Mouse (Mus musculus) G1E (cell line): ENCODE results near the gene Dimt1. TPM values are rescaled to one million over a fixed set of nuclear protein-coding genes. Genes with fewer than 3 reads are reported as not detected.
"Not testable (repeated sequence)": the region's sequence is repeated elsewhere in the genome, so short reads cannot be mapped to it uniquely, and the experiment has no call there.

Experiments
- ATAC-seq: 2 replicates; pipeline ENCODE4 v1.8.0; 2016; ENCODE audit warnings: mild to moderate bottlenecking; ENCODE audit not compliant: insufficient number of reproducible peaks, poor library complexity, low FRiP score, severe bottlenecking; ENCODE audit errors: extremely low read depth
- DNase-seq: peaks from one replicate; pipeline ENCODE4 v3.0.0; 2012; ENCODE audit warnings: low spot score
- H3K27me3 ChIP-seq: 2 replicates; pipeline ENCODE4 v1.6.1; 2012; ENCODE audit warnings: mild to moderate bottlenecking, low read length, inconsistent platforms; ENCODE audit not compliant: insufficient read depth
- H3K36me3 ChIP-seq: replicated peaks from 2 replicates; pipeline ENCODE3; 2012; ENCODE audit warnings: mild to moderate bottlenecking, inconsistent platforms
- H3K4me1 ChIP-seq: 2 replicates; pipeline ENCODE4 v1.6.1; 2012; ENCODE audit warnings: low read depth, low read length, inconsistent platforms, mixed read lengths; ENCODE audit not compliant: insufficient read depth
- H3K4me3 ChIP-seq: 2 replicates; pipeline ENCODE4 v1.5.1; 2012; ENCODE audit warnings: low read depth, mild to moderate bottlenecking, inconsistent platforms, low read length, moderate library complexity, mixed read lengths
- H3K9me3 ChIP-seq: replicated peaks from 2 replicates; pipeline ENCODE4 v1.6.1; 2012; ENCODE audit warnings: inconsistent platforms
- CTCF ChIP-seq: IDR thresholded peaks from 2 replicates; pipeline ENCODE4 v1.5.1; 2012; ENCODE audit warnings: low read depth, low read length, inconsistent platforms, mixed read lengths
- GATA1 ChIP-seq: IDR thresholded peaks from 2 replicates; pipeline ENCODE4 v1.6.1; 2012; ENCODE audit warnings: borderline replicate concordance, low read length, inconsistent platforms, mixed read lengths
- GATA2 ChIP-seq: IDR thresholded peaks from 2 replicates; pipeline ENCODE4 v1.6.1; 2012; ENCODE audit warnings: low read depth, low read length, inconsistent platforms, borderline replicate concordance
- POLR2AphosphoS5 ChIP-seq: IDR thresholded peaks from 2 replicates; pipeline ENCODE4 v1.6.1; 2012; ENCODE audit warnings: low read depth, low read length, inconsistent platforms; ENCODE audit not compliant: insufficient replicate concordance
- TAL1 ChIP-seq: conservative IDR thresholded peaks from 2 replicates; pipeline ENCODE4 v1.6.1; 2012; ENCODE audit warnings: low read depth, low read length, inconsistent platforms, mixed read lengths
- polyA plus RNA-seq: library from polyadenylated mRNA; stranded (reverse); fragments of >175 nt; gene quantifications from 2 replicates; pipeline ENCODE4 v1.2.3, GENCODE M21; 2012
- total RNA-seq, 2 experiments: library from RNA; stranded (forward) in 1 of 2; stranded (reverse) in 1 of 2; fragments of 200-1000 nt in 1 of 2; fragments of >200 nt in 1 of 2; fragmentation: Nextera tagmentation in 1 of 2; gene quantifications; 2 replicates each; pipeline ENCODE4 v1.2.3; 2014 to 2017

Dimt1 gene
- total RNA-seq (2014; fragmentation: Nextera tagmentation) (59.5 and 70.7 TPM in 2 replicates), total RNA-seq (2017) (21.9 and 26.2 TPM in 2 replicates), polyA plus RNA-seq (33.5 and 35.0 TPM in 2 replicates)

- ATAC-seq (peak; percentile 99), DNase-seq (peak; percentile 94)
- TF ChIP-seq CTCF: no peak
- no peak for TF ChIP-seq GATA1
- no peak for TF ChIP-seq GATA2
- TF ChIP-seq POLR2AphosphoS5: no peak
- no peak for TF ChIP-seq TAL1
- H3K36me3 ChIP-seq: peaks cover 32% of the 10 kb centered on the region
- H3K4me3 ChIP-seq: peak within 1 kb of the TSS; percentile 99
- no peaks in the 10 kb centered on the region for H3K9me3 ChIP-seq
- H3K27me3 ChIP-seq: no peaks in the 10 kb centered on the region; the same call in 1 of the 2 replicates
- H3K4me1 ChIP-seq: peaks cover 20% of the 10 kb centered on the region
These were observed at the start of gene Dimt1 for GRCm38 (mm10) chr13:106946594-106947540. TSS of gene Dimt1 (plus strand) at chr13:106947127.

- Histone ChIP-seq H3K4me1 (peaks cover 9% of the 10 kb centered on the region), H3K9me3 (no peaks in the 10 kb centered on the region), H3K27me3 (no peaks in the 10 kb centered on the region), H3K36me3 (peaks cover 78% of the 10 kb centered on the region), H3K4me3 (no peak overlapping the region)
- ATAC-seq (no peak), DNase-seq (no peak)
- no peak for TF ChIP-seq TAL1
- no peak for TF ChIP-seq POLR2AphosphoS5
- no peak for TF ChIP-seq GATA2
- no peak for TF ChIP-seq GATA1
- TF ChIP-seq CTCF: no peak
These were observed 42.3 kb upstream of the Dimt1 start for GRCm38 (mm10) chr13:106904637-106905036.

- peaks cover 78% of the 10 kb centered on the region for H3K36me3 ChIP-seq
- not testable (repeated sequence) for H3K4me1 ChIP-seq
These were observed 41.8 kb upstream of the Dimt1 start for GRCm38 (mm10) chr13:106905154-106905553.

GRCm38 (mm10) chr13:106907273-106907672, 39.7 kb upstream of the Dimt1 start:
- no peak overlapping the region for H3K4me3 ChIP-seq
- peaks cover 9% of the 10 kb centered on the region for H3K4me1 ChIP-seq
- DNase-seq (no peak), ATAC-seq (no peak)
- TF ChIP-seq GATA1 (no peak), TAL1 (no peak), POLR2AphosphoS5 (no peak), CTCF (no peak), GATA2 (no peak)
- H3K27me3 ChIP-seq: no peaks in the 10 kb centered on the region
- no peaks in the 10 kb centered on the region for H3K9me3 ChIP-seq
- peaks cover 80% of the 10 kb centered on the region for H3K36me3 ChIP-seq

More at GRCm38 (mm10) chr13:106905154-106905553, 41.8 kb upstream of the Dimt1 start:
- not testable (repeated sequence) for ATAC-seq, H3K4me3 ChIP-seq, H3K27me3 ChIP-seq, H3K9me3 ChIP-seq, DNase-seq

- peaks cover 80% of the 10 kb centered on the region for H3K36me3 ChIP-seq
- H3K4me3 ChIP-seq: no peak overlapping the region
- no peak for ATAC-seq
- H3K27me3 ChIP-seq: no peaks in the 10 kb centered on the region
- TF ChIP-seq CTCF (no peak), GATA1 (no peak), POLR2AphosphoS5 (no peak), TAL1 (no peak), GATA2 (no peak)
- no peaks in the 10 kb centered on the region for H3K9me3 ChIP-seq
- H3K4me1 ChIP-seq: peaks cover 12% of the 10 kb centered on the region; the same call in 1 of the 2 replicates
- no peak for DNase-seq
These were observed 36.8 kb upstream of the Dimt1 start for GRCm38 (mm10) chr13:106910096-106910495.

- Histone ChIP-seq H3K9me3 (no peaks in the 10 kb centered on the region), H3K36me3 (peaks cover 70% of the 10 kb centered on the region), H3K4me3 (no peak overlapping the region), H3K27me3 (no peaks in the 10 kb centered on the region), H3K4me1 (peaks cover 7% of the 10 kb centered on the region; the same call in 1 of the 2 replicates)
- no peak for ATAC-seq
- DNase-seq: no peak
- TF ChIP-seq TAL1: peak; percentile 23; the same call in 1 of the 2 replicates
- TF ChIP-seq GATA2: no peak
- no peak for TF ChIP-seq GATA1
These were observed 33.7 kb upstream of the Dimt1 start for GRCm38 (mm10) chr13:106913125-106913736.
